Mouse (Mus musculus) stomach, postnatal 0 days (tissue): ENCODE measurements around the gene Socs7. TPM values are rescaled to one million over a fixed set of nuclear protein-coding genes. Genes with fewer than 3 reads are reported as not detected.
"Not testable (repeated sequence)": the region's sequence is repeated elsewhere in the genome, so short reads cannot be mapped to it uniquely, and the experiment has no call there.

Source experiments
- ATAC-seq: fragments of 200-750 bp; cut with Nextera tagmentation; 2 replicates; pipeline ENCODE4 v1.8.0; 2017; ENCODE audit not compliant: low FRiP score, low TSS enrichment
- DNase-seq: peaks from one replicate; pipeline ENCODE4 v3.0.0-alpha.2; 2016; ENCODE audit warnings: low spot score
- H3K27ac ChIP-seq: fragments of 300-500 bp; sonication (generic); replicated peaks from 2 replicates; pipeline ENCODE4 v1.5.1; 2014; ENCODE audit warnings: mild to moderate bottlenecking, control low read depth
- H3K27me3 ChIP-seq: fragments of 300-500 bp; sonication (generic); 2 replicates; pipeline ENCODE4 v1.6.1; 2014; ENCODE audit warnings: low read length; ENCODE audit not compliant: control insufficient read depth, insufficient read depth
- H3K36me3 ChIP-seq: fragments of 300-500 bp; sonication (generic); 2 replicates; pipeline ENCODE4 v1.6.1; 2014; ENCODE audit warnings: low read length, mixed read lengths; ENCODE audit not compliant: control insufficient read depth, insufficient read depth
- H3K4me1 ChIP-seq: fragments of 300-500 bp; sonication (generic); replicated peaks from 2 replicates; pipeline ENCODE4 v1.6.1; 2014; ENCODE audit warnings: antibody characterized with exemption; ENCODE audit not compliant: control insufficient read depth, insufficient read depth
- H3K4me2 ChIP-seq: fragments of 300-500 bp; sonication (generic); replicated peaks from 2 replicates; pipeline ENCODE4 v1.6.1; 2014; ENCODE audit warnings: low read depth, mild to moderate bottlenecking, control low read depth, moderate library complexity
- H3K4me3 ChIP-seq: fragments of 300-500 bp; sonication (generic); 2 replicates; pipeline ENCODE4 v1.5.1; 2014; ENCODE audit warnings: low read depth, low read length, control low read depth
- H3K9ac ChIP-seq: fragments of 300-500 bp; sonication (generic); 2 replicates; pipeline ENCODE4 v1.6.1; 2014; ENCODE audit warnings: mild to moderate bottlenecking, low read length, control low read depth, mixed read lengths
- H3K9me3 ChIP-seq: fragments of 300-500 bp; sonication (generic); 2 replicates; pipeline ENCODE4 v1.6.1; 2016; ENCODE audit warnings: low read length; ENCODE audit not compliant: control insufficient read depth
- CTCF ChIP-seq: IDR thresholded peaks from 2 replicates; pipeline ENCODE4 v1.5.1; 2016; ENCODE audit warnings: antibody characterized with exemption, low read depth, mild to moderate bottlenecking, moderate library complexity
- EP300 ChIP-seq: optimal IDR thresholded peaks from 2 replicates; pipeline ENCODE3; 2016; ENCODE audit warnings: antibody characterized with exemption
- WGBS: fragments of 180-500 bp; shearing (Covaris S2); extraction: QIAGEN DNeasy Blood & Tissue Kit; methylation state at CpG from one replicate; pipeline ENCODE4 v1.1.7; 2014; 5-methylcytosine and 5-hydroxymethylcytosine counted together
- polyA plus RNA-seq: library from polyadenylated mRNA; unstranded; fragments of >200 nt; fragmentation: Nextera tagmentation; extraction: Ambion mirVana; gene quantifications from 2 replicates; pipeline ENCODE4 v1.2.1, GENCODE M21; 2015

Gene Socs7
- polyA plus RNA-seq, 1 experiment from 2014 or later, result 1.3 TPM

DNA sequence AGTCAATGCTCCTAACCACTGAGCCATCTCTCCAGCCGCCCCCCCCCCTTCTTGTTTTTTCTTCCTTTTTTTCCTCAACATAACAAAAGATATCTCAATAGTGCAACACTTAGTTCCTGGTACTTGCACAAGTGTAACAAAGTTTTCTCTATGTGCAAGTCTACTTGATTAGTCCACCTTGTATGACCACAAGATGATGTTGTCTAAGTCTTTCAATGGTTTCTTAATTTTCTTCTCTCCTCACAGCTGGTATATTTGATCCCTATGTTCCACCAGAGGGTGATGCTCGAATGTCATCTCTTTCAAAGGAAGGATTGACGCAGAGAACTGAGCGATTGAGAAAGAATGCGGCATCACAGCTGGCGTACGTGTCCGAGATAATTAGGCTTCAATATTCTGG is 41.2 kb upstream of the Socs7 start:
- no peaks in the 10 kb centered on the region for H3K9me3 ChIP-seq
- H3K27ac ChIP-seq, result no peak overlapping the region
- no peak overlapping the region for H3K4me2 ChIP-seq
- no peaks in the 10 kb centered on the region for H3K4me1 ChIP-seq
- peaks cover 5% of the 10 kb centered on the region; the same call in 1 of the 2 replicates for H3K36me3 ChIP-seq
- ATAC-seq, result no peak
- WGBS, result 92% methylated on average over 8 of the region's 8 CpGs
- TF ChIP-seq CTCF, result no peak
- TF ChIP-seq EP300, result no peak
- no peaks in the 10 kb centered on the region for H3K27me3 ChIP-seq
- no peak overlapping the region for H3K4me3 ChIP-seq
- H3K9ac ChIP-seq, result no peak overlapping the region
- DNase-seq, result no peak

DNA sequence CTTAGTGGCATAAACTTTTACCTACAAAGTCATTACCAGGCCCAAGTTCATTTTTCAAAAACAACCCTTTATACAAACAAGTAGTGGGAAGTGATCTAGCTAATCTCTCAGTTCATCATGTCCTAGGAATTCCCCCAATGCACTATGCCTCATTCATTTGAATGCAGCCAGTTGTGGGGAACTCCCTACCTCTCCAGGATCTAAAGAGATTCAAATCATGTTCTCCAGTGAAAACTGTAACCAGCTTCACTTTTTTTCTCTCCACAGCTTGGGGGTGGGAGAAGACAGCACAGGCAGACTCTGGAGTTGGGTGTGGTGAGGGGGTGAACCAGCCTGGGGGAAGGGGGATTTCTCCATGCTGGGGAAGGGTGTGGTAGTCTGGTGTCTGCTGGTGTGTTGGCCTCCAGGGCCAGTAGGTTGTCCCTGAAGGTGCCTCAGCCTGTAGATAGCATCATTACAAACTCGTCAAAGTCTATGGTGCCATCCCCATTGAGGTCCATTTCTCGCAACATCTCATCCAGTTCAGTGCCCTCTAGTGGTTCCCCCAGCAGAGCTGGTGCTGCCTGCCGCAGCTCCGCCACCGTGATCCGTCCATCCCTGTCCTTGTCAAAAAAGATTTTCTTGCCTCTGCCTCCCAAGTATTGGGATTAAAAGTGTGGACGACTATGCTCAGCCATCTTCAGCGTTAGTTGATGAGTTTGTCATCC is 40.3 kb upstream of the Socs7 start:
- peak; percentile 51 for ATAC-seq
- H3K36me3 ChIP-seq, H3K9ac ChIP-seq, H3K4me3 ChIP-seq, DNase-seq, H3K27me3 ChIP-seq, H3K4me1 ChIP-seq, H3K4me2 ChIP-seq, H3K9me3 ChIP-seq, H3K27ac ChIP-seq: not testable (repeated sequence)
- 80% methylated on average over 8 of the region's 8 CpGs for WGBS

DNA sequence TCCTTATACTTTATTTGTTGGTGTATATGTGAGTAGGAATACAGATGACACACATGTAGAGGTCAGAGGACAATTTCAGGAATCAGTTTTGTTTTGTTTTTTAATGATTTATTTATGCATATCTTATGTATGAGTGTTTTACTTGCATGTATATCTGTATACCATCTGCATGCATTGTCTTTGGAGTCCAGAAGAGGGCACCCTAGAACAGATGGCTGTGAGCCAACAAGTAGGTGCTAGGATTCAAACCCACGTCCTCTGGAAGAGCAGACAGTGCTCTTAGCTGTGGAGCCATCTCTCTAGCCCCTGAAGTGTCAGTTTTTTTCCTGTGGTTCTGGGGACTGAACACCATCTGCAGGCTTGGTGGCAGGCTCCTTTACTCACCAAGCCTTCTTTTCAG is 37.1 kb upstream of the Socs7 start:
- 68% methylated on average over 1 of the region's 1 CpGs for WGBS
- no peaks in the 10 kb centered on the region for H3K27me3 ChIP-seq
- H3K27ac ChIP-seq, result no peak overlapping the region
- TF ChIP-seq EP300 (no peak), CTCF (peak; percentile 57)
- no peak overlapping the region for H3K4me2 ChIP-seq
- peaks cover 14% of the 10 kb centered on the region for H3K36me3 ChIP-seq
- DNase-seq (no peak), ATAC-seq (no peak)
- H3K4me3 ChIP-seq, result no peak overlapping the region
- H3K9ac ChIP-seq, result no peak overlapping the region
- no peaks in the 10 kb centered on the region for H3K4me1 ChIP-seq
- H3K9me3 ChIP-seq, result no peaks in the 10 kb centered on the region

DNA sequence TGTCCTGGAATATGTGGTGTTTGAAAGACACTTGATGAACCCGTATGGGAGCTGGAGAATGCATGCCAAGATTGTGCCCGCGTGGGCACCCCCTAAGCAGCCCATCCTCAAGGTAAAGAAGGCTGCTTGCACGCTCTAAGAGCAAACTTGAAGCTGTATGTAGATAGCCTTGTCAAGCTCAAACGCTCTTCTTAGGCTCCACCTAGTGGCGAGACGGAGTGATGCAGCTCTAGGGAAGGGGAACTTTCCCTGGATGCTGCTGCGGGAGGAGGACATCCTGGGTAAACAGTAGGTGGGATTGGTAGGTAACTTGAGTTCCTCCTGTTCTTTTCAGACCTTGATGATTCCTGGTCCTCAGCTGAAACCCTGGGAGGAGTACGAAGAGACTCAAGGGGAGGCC is 34.2 kb upstream of the Socs7 start:
- Histone ChIP-seq H3K36me3 (peaks cover 13% of the 10 kb centered on the region), H3K27ac (no peak overlapping the region), H3K9me3 (no peaks in the 10 kb centered on the region), H3K4me2 (no peak overlapping the region), H3K4me3 (no peak overlapping the region), H3K4me1 (no peaks in the 10 kb centered on the region), H3K27me3 (no peaks in the 10 kb centered on the region), H3K9ac (no peak overlapping the region)
- DNase-seq (peak; percentile 77), ATAC-seq (no peak)
- 24% methylated on average over 9 of the region's 9 CpGs for WGBS
- TF ChIP-seq CTCF (peak; percentile 94), EP300 (no peak)

DNA sequence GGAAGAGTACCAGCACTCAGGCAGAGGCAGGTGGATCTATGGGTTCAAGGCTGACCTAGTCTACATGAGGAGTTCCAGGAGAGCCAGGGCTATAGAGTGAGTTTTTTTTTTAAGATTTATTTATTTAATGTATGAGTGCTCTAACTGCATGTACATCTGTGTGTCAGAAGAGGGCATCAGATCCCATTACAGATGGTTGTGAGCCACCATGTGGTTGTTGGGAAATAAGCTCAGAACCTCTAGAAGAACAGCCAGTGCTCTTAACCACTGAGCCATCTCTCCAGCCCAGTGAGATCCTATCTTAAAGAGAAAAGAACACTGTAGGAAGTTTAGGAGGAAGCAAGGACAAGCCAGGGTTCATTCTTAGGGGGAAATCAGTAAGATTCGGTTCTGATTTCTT is 32.0 kb upstream of the Socs7 start:
- H3K27me3 ChIP-seq, result no peaks in the 10 kb centered on the region
- H3K36me3 ChIP-seq, result peaks cover 10% of the 10 kb centered on the region; the same call in 1 of the 2 replicates
- H3K27ac ChIP-seq, result no peak overlapping the region
- no peaks in the 10 kb centered on the region for H3K9me3 ChIP-seq
- no peak overlapping the region for H3K4me3 ChIP-seq
- DNase-seq, result no peak
- WGBS, result 96% methylated on average over 1 of the region's 1 CpGs
- H3K4me2 ChIP-seq, result no peak overlapping the region
- no peak for ATAC-seq
- TF ChIP-seq CTCF (peak; percentile 30; the same call in 1 of the 2 replicates), EP300 (no peak)
- H3K9ac ChIP-seq, result no peak overlapping the region
- no peaks in the 10 kb centered on the region for H3K4me1 ChIP-seq

DNA sequence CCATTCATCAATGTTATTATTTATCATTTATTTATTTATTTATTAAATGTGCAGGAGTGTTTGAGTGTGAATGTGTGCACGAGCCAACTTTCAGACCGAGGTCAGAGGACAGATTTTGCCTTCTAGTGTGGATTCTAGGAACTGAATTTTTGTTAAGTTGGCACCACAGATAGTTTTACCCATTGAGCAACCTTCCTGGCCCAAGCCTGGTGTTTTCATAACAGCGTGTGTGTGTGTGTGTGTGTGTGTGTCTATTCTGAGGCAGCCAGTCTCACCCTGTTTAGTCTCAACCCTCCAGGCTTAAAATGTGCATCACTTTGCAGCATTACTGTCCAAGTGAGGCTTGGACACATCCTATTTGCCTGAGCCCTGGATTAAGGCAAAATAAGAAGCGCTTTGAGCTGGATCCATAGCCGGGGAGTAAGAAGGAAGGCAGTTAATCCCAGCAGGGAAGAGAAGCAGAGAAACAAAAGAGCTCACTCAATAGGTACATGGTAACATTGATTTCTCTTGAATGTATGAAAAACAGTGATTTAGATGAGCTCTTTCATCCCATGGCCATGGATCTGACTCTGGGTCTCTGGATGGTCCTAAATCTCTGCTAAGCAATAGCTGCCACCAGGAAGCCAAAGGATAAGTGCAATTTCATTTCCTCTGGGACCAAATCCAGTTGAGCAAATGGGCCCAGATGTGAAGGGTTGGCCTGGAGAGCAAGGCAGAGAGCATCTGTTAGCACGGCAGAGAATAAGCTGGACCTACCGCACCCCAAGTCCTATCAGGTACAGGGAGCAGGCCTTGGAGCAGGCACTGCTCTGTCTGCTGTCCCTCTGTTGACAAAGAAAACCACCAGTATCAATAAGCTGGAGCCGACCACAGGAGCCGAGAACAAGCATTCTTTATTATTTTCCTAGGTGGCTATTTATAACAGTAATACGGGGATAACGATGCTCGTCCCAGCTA is 30.8 kb upstream of the Socs7 start:
- H3K9me3 ChIP-seq, result no peaks in the 10 kb centered on the region
- H3K36me3 ChIP-seq, result peaks cover 8% of the 10 kb centered on the region; the same call in 1 of the 2 replicates
- ATAC-seq (no peak), DNase-seq (no peak)
- H3K4me1 ChIP-seq, result no peaks in the 10 kb centered on the region
- no peaks in the 10 kb centered on the region for H3K27me3 ChIP-seq
- WGBS, result 75% methylated on average over 12 of the region's 12 CpGs
- TF ChIP-seq EP300, result no peak
- no peak for TF ChIP-seq CTCF
- H3K4me3 ChIP-seq, result no peak overlapping the region
- no peak overlapping the region for H3K27ac ChIP-seq
- H3K9ac ChIP-seq, result no peak overlapping the region
- no peak overlapping the region for H3K4me2 ChIP-seq
